Mouse (Mus musculus): Measurements from ENCODE around the gene Mcm9. TPM values are rescaled to one million over a fixed set of nuclear protein-coding genes. Genes with fewer than 3 reads are reported as not detected.
"Not testable (repeated sequence)": the region's sequence is repeated elsewhere in the genome, so short reads cannot be mapped to it uniquely, and the experiment has no call there.

Mcm9 gene
- polyA plus RNA-seq, 2 experiments = 8.8 to 12.0 TPM

DNA sequence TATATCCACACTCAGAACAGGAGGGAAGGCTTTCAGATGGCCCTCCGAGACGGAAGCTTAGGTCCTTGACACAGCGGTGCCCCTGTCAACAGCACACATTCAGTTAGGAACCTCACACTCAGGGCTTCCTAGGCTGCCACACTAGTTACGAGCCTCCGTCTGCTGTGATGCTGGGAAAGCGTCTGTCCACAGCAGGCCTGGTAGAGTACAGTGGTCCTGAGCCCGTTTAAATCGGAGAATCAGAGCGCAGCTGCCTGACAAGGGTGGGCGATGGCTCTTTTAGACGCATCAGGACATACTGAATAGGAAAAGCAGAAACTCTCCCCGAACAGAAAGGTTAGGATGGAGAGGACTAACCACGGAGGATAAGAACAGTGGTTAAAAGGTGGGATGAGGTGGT, 127.8 kb downstream of the Mcm9 start:
- no peaks in the 10 kb centered on the region for H3K27me3 ChIP-seq (ENCODE audit: control insufficient read depth, insufficient read depth, low read length)
- 79% methylated on average over 13 of the region's 13 CpGs for WGBS
- H3K4me1 ChIP-seq (ENCODE audit: control insufficient read depth, insufficient read depth, low read length) = peaks cover 3% of the 10 kb centered on the region; the same call in 1 of the 2 replicates
- H3K9me3 ChIP-seq (ENCODE audit: control insufficient read depth, low read length) = no peaks in the 10 kb centered on the region
- TF ChIP-seq POLR2A (IDR thresholded peaks at IDR 0.05; ENCODE audit: borderline replicate concordance, extremely low read depth, insufficient read depth, insufficient read length) = no peak
- H3K4me3 ChIP-seq (replicated peaks; ENCODE audit: low read length) = no peak overlapping the region
- H3K4me2 ChIP-seq (replicated peaks; ENCODE audit: low read depth, low read length, severe bottlenecking) = no peak overlapping the region
- ATAC-seq (ENCODE audit: low FRiP score, low read depth) (no peak), DNase-seq (ENCODE audit: low spot score) (no peak)
- H3K36me3 ChIP-seq (ENCODE audit: control insufficient read depth, insufficient read depth, low read length) = no peaks in the 10 kb centered on the region
- H3K9ac ChIP-seq (ENCODE audit: low read depth, low read length, severe bottlenecking) = 0 out of 2 replicates have a peak overlapping the region, but pooled peaks have one; percentile 22
- no peak overlapping the region for H3K27ac ChIP-seq (replicated peaks; ENCODE audit: low read depth, low read length)

DNA sequence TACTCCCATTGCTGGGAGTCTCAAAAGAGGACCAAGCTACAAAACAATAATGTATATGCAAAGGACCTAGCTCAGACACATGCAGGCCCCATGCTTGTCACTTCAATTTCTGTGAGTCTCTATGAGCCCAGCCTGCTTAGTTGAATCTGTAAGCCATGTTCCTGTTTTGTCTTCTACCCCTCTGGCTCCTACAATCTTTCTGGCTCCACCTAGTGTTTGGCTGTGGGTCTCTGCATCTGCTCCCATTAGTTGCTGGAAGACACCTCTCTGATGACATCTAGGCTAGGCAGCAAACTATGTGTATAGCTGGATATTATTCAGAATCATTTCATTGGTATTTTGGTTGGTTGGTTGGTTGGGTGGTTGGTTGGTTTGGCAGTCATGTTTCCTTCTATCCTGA, 130.7 kb downstream of the Mcm9 start:
- peaks cover 3% of the 10 kb centered on the region; the same call in 1 of the 2 replicates for H3K4me1 ChIP-seq (ENCODE audit: control insufficient read depth, insufficient read depth, low read length)
- H3K36me3 ChIP-seq (ENCODE audit: control insufficient read depth, insufficient read depth, low read length) = no peaks in the 10 kb centered on the region
- no peaks in the 10 kb centered on the region for H3K27me3 ChIP-seq (ENCODE audit: control insufficient read depth, insufficient read depth, low read length)
- no peak for TF ChIP-seq POLR2A (IDR thresholded peaks at IDR 0.05; ENCODE audit: borderline replicate concordance, extremely low read depth, insufficient read depth, insufficient read length)
- no peak overlapping the region for H3K9ac ChIP-seq (ENCODE audit: low read depth, low read length, severe bottlenecking)
- H3K9me3 ChIP-seq (ENCODE audit: control insufficient read depth, low read length) = no peaks in the 10 kb centered on the region
- H3K27ac ChIP-seq (replicated peaks; ENCODE audit: low read depth, low read length) = no peak overlapping the region
- no peak overlapping the region for H3K4me3 ChIP-seq (replicated peaks; ENCODE audit: low read length)
- no peak for ATAC-seq (ENCODE audit: low FRiP score, low read depth)
- no peak overlapping the region for H3K4me2 ChIP-seq (replicated peaks; ENCODE audit: low read depth, low read length, severe bottlenecking)
- DNase-seq (ENCODE audit: low spot score) = no peak

DNA sequence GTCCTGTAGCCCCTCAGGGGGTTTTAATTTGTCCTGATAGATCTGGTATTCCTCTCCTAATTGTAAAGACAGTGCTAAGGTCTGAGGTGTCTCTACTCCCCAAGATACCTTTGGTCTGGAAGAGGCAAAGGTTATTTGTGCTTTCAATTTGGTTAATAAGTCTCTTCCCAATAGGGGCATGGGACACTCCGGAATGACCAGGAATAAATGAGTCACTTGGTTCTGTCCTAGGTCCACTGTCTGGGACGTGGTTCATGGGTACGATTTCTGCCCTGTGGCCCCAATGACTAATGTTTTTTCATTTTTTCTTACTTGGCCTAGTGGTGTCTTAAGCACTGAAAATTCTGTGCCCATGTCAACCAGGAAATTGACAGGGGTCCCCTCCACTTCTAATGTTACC, 134.9 kb downstream of the Mcm9 start:
- DNase-seq (ENCODE audit: low spot score); H3K36me3 ChIP-seq (ENCODE audit: control insufficient read depth, insufficient read depth, low read length): not testable (repeated sequence)

DNA sequence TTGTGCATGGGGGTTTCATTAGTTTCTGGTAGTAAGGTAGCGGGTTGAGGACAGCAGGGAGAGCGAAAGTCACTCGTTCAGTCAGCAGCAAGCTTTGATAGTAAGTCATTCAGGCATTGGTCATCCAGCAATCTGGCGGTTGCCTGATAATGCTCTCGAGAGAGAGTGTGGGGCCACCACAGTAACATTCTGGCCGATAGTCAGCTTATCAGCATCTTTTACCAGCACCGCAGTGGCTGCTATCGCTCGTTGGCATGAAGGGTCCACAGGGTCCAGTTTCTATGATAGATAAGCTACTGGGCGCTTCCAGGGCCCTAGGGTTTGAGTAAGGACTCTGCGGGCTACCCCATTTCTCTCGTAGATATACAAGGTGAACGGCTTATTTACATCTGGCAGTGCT, 136.3 kb downstream of the Mcm9 start:
- Histone ChIP-seq H3K27ac (replicated peaks; ENCODE audit: low read depth, low read length) (no peak overlapping the region), H3K27me3 (ENCODE audit: control insufficient read depth, insufficient read depth, low read length) (no peaks in the 10 kb centered on the region), H3K9ac (ENCODE audit: low read depth, low read length, severe bottlenecking) (no peak overlapping the region), H3K4me2 (replicated peaks; ENCODE audit: low read depth, low read length, severe bottlenecking) (no peak overlapping the region), H3K4me1 (ENCODE audit: control insufficient read depth, insufficient read depth, low read length) (no peaks in the 10 kb centered on the region), H3K36me3 (ENCODE audit: control insufficient read depth, insufficient read depth, low read length) (no peaks in the 10 kb centered on the region), H3K4me3 (replicated peaks; ENCODE audit: low read length) (no peak overlapping the region), H3K9me3 (ENCODE audit: control insufficient read depth, low read length) (no peaks in the 10 kb centered on the region)
- no peak for DNase-seq (ENCODE audit: low spot score)
- WGBS = 95% methylated on average over 13 of the region's 13 CpGs
- no peak for ATAC-seq (ENCODE audit: low FRiP score, low read depth)
- no peak for TF ChIP-seq POLR2A (IDR thresholded peaks at IDR 0.05; ENCODE audit: borderline replicate concordance, extremely low read depth, insufficient read depth, insufficient read length)

More for the DNA sequence above, 134.9 kb downstream of the Mcm9 start:
- not testable (repeated sequence) for ATAC-seq (ENCODE audit: low FRiP score, low read depth); H3K27ac ChIP-seq (replicated peaks; ENCODE audit: low read depth, low read length); H3K9me3 ChIP-seq (ENCODE audit: control insufficient read depth, low read length); H3K4me3 ChIP-seq (replicated peaks; ENCODE audit: low read length); H3K27me3 ChIP-seq (ENCODE audit: control insufficient read depth, insufficient read depth, low read length); H3K4me1 ChIP-seq (ENCODE audit: control insufficient read depth, insufficient read depth, low read length); H3K4me2 ChIP-seq (replicated peaks; ENCODE audit: low read depth, low read length, severe bottlenecking); H3K9ac ChIP-seq (ENCODE audit: low read depth, low read length, severe bottlenecking)
- WGBS = 90% methylated on average over 3 of the region's 3 CpGs

Other genes starting within 250 kb of the Mcm9 start
- 45.9 and 61.2 TPM in 2 replicates for gene Asf1a, start 33.7 kb downstream of the Mcm9 start, polyA plus RNA-seq (2012; rRNA removed)
- gene Asf1a, start 33.7 kb downstream of the Mcm9 start, polyA plus RNA-seq (2014; fragmentation: Nextera tagmentation; extraction: Ambion mirVana) = 109 and 113 TPM in 2 replicates
- gene Fam184a, start 120.7 kb upstream of the Mcm9 start, polyA plus RNA-seq (2012; rRNA removed) = 9.8 and 9.9 TPM in 2 replicates
- 6.3 and 6.5 TPM in 2 replicates for gene Fam184a, start 120.7 kb upstream of the Mcm9 start, polyA plus RNA-seq (2014; fragmentation: Nextera tagmentation; extraction: Ambion mirVana)

Data from limb, embryonic 14.5 days (tissue).